In genomic region chr2:163692873-163693612, GRCm38 (mm10) we compare ENCODE assay signal across 8 mouse cellular contexts. TPM values are rescaled to one million over a fixed set of nuclear protein-coding genes. Genes with fewer than 3 reads are reported as not detected.
A peak's percentile ranks its signal among the peaks of the same experiment; 100 is the strongest.
DNase-seq lines count a peak whose midpoint lies in the region; ATAC-seq lines count a peak whose summit lies in the region.

No protein-coding gene starts in this region.

- no peak overlapping the region for H3K4me2 ChIP-seq in forebrain, embryonic 12.5 days
- H3K4me2 ChIP-seq in forebrain, embryonic 15.5 days (replicated peaks): no peak overlapping the region
- no peak overlapping the region for H3K4me2 ChIP-seq in lung, embryonic 15.5 days
- no peak overlapping the region for H3K4me2 ChIP-seq in intestine, embryonic 16.5 days (ENCODE audit: low read depth, low read length)
- H3K4me2 ChIP-seq in neural tube, embryonic 15.5 days: no peak overlapping the region

- 0 out of 2 replicates have a peak overlapping the region, but pooled peaks have one; percentile 42 for H3K27ac ChIP-seq in forebrain, embryonic 12.5 days
- H3K27ac ChIP-seq in forebrain, embryonic 15.5 days (replicated peaks): no peak overlapping the region
- peak overlapping the region; percentile 80 for H3K27ac ChIP-seq in lung, embryonic 15.5 days
- peak overlapping the region; percentile 61 for H3K27ac ChIP-seq in intestine, embryonic 16.5 days (ENCODE audit: low read length)
- H3K27ac ChIP-seq in neural tube, embryonic 15.5 days (replicated peaks): peak overlapping the region; percentile 63; the same call in 1 of the 2 replicates

- H3K4me3 ChIP-seq in forebrain, embryonic 12.5 days (replicated peaks): no peak overlapping the region
- H3K4me3 ChIP-seq in forebrain, embryonic 15.5 days: no peak overlapping the region
- no peak overlapping the region for H3K4me3 ChIP-seq in lung, embryonic 15.5 days
- H3K4me3 ChIP-seq in intestine, embryonic 16.5 days (ENCODE audit: low read length): no peak overlapping the region
- H3K4me3 ChIP-seq in neural tube, embryonic 15.5 days (replicated peaks): no peak overlapping the region

- peaks cover 41% of the 10 kb centered on the region for H3K4me1 ChIP-seq in forebrain, embryonic 12.5 days
- peaks cover 2% of the 10 kb centered on the region; the same call in 1 of the 2 replicates for H3K4me1 ChIP-seq in forebrain, embryonic 15.5 days
- peaks cover 46% of the 10 kb centered on the region for H3K4me1 ChIP-seq in lung, embryonic 15.5 days
- peaks cover 29% of the 10 kb centered on the region for H3K4me1 ChIP-seq in intestine, embryonic 16.5 days (ENCODE audit: control insufficient read depth, insufficient read depth, low read length)
- H3K4me1 ChIP-seq in neural tube, embryonic 15.5 days: peaks cover 38% of the 10 kb centered on the region

- no peak for DNase-seq in lung, postnatal 36 days
- no peak for DNase-seq in thymus, postnatal 36 days

- 86% methylated on average over 3 of the region's 3 CpGs for WGBS in forebrain, embryonic 12.5 days
- 84% methylated on average over 3 of the region's 3 CpGs for WGBS in forebrain, embryonic 15.5 days
- WGBS in lung, embryonic 15.5 days: 63% methylated on average over 3 of the region's 3 CpGs
- WGBS in intestine, embryonic 16.5 days: 63% methylated on average over 3 of the region's 3 CpGs
- 57% methylated on average over 3 of the region's 3 CpGs for WGBS in neural tube, embryonic 15.5 days

- ATAC-seq in forebrain, embryonic 12.5 days (ENCODE audit: low FRiP score): no peak
- ATAC-seq in forebrain, embryonic 15.5 days (replicated peaks): no peak
- 0 out of 2 replicates have a peak, but pooled peaks have one; percentile 12 for ATAC-seq in lung, embryonic 15.5 days (ENCODE audit: borderline replicate concordance, extremely low read depth, low FRiP score, low TSS enrichment)
- ATAC-seq in intestine, embryonic 16.5 days: no peak
- no peak for ATAC-seq in neural tube, embryonic 15.5 days (ENCODE audit: low FRiP score)
- ATAC-seq in monocyte, adult 5-6 weeks (replicated peaks; ENCODE audit: insufficient number of reproducible peaks, low FRiP score, low TSS enrichment, poor library complexity, severe bottlenecking): no peak

- no peak overlapping the region for H3K9ac ChIP-seq in forebrain, embryonic 12.5 days
- H3K9ac ChIP-seq in forebrain, embryonic 15.5 days (replicated peaks): no peak overlapping the region
- H3K9ac ChIP-seq in lung, embryonic 15.5 days: no peak overlapping the region
- peak overlapping the region; percentile 50; the same call in 1 of the 2 replicates for H3K9ac ChIP-seq in intestine, embryonic 16.5 days (ENCODE audit: low read depth, low read length)
- H3K9ac ChIP-seq in neural tube, embryonic 15.5 days (replicated peaks): no peak overlapping the region

- no peaks in the 10 kb centered on the region for H3K36me3 ChIP-seq in forebrain, embryonic 12.5 days (replicated peaks)
- no peaks in the 10 kb centered on the region for H3K36me3 ChIP-seq in forebrain, embryonic 15.5 days
- H3K36me3 ChIP-seq in lung, embryonic 15.5 days: no peaks in the 10 kb centered on the region
- H3K36me3 ChIP-seq in intestine, embryonic 16.5 days (ENCODE audit: control insufficient read depth, insufficient read depth, low read length): no peaks in the 10 kb centered on the region
- H3K36me3 ChIP-seq in neural tube, embryonic 15.5 days: no peaks in the 10 kb centered on the region

- no peaks in the 10 kb centered on the region for H3K9me3 ChIP-seq in forebrain, embryonic 12.5 days
- no peaks in the 10 kb centered on the region for H3K9me3 ChIP-seq in forebrain, embryonic 15.5 days
- no peaks in the 10 kb centered on the region for H3K9me3 ChIP-seq in lung, embryonic 15.5 days
- H3K9me3 ChIP-seq in intestine, embryonic 16.5 days (ENCODE audit: control insufficient read depth, low read length): no peaks in the 10 kb centered on the region
- H3K9me3 ChIP-seq in neural tube, embryonic 15.5 days (replicated peaks): no peaks in the 10 kb centered on the region

- H3K27me3 ChIP-seq in forebrain, embryonic 12.5 days: no peaks in the 10 kb centered on the region
- H3K27me3 ChIP-seq in forebrain, embryonic 15.5 days: no peaks in the 10 kb centered on the region
- H3K27me3 ChIP-seq in lung, embryonic 15.5 days: no peaks in the 10 kb centered on the region
- H3K27me3 ChIP-seq in intestine, embryonic 16.5 days (replicated peaks; ENCODE audit: control insufficient read depth, insufficient read depth, low read length): no peaks in the 10 kb centered on the region
- H3K27me3 ChIP-seq in neural tube, embryonic 15.5 days (replicated peaks): no peaks in the 10 kb centered on the region

RNA-seq across cellular contexts. Expression of gene Pkig, which starts 34.9 kb away (rescaled TPM):
- polyA plus RNA-seq in forebrain, embryonic 12.5 days (2016; fragmentation: Nextera tagmentation; extraction: Ambion mirVana): 156 and 158 TPM in 2 replicates
- 157 and 165 TPM in 2 replicates for polyA plus RNA-seq in forebrain, embryonic 15.5 days (2015; fragmentation: Nextera tagmentation; extraction: Ambion mirVana)
- 134 TPM in 2 replicates for polyA plus RNA-seq in lung, embryonic 15.5 days (2015; fragmentation: Nextera tagmentation; extraction: Ambion mirVana)
- 115 and 122 TPM in 2 replicates for polyA plus RNA-seq in intestine, embryonic 16.5 days (2015; fragmentation: Nextera tagmentation; extraction: Ambion mirVana)
- polyA plus RNA-seq in neural tube, embryonic 15.5 days (2015; fragmentation: Nextera tagmentation; extraction: Ambion mirVana): 107 and 110 TPM in 2 replicates
- total RNA-seq in monocyte, adult 5-6 weeks (2017): 35.5 to 40.2 TPM (median 39.7 TPM) in 3 replicates

RNA-seq across cellular contexts. Expression of gene Serinc3, which starts 48.1 kb away (rescaled TPM):
- polyA plus RNA-seq in forebrain, embryonic 12.5 days (2016; fragmentation: Nextera tagmentation; extraction: Ambion mirVana): 32.1 and 36.1 TPM in 2 replicates
- 27.9 and 28.8 TPM in 2 replicates for polyA plus RNA-seq in forebrain, embryonic 15.5 days (2015; fragmentation: Nextera tagmentation; extraction: Ambion mirVana)
- 55.8 and 59.1 TPM in 2 replicates for polyA plus RNA-seq in lung, embryonic 15.5 days (2015; fragmentation: Nextera tagmentation; extraction: Ambion mirVana)
- polyA plus RNA-seq in intestine, embryonic 16.5 days (2015; fragmentation: Nextera tagmentation; extraction: Ambion mirVana): 55.4 and 57.1 TPM in 2 replicates
- polyA plus RNA-seq in neural tube, embryonic 15.5 days (2015; fragmentation: Nextera tagmentation; extraction: Ambion mirVana): 33.6 and 41.2 TPM in 2 replicates
- 811 to 879 TPM (median 868 TPM) in 3 replicates for total RNA-seq in monocyte, adult 5-6 weeks (2017)

RNA-seq across cellular contexts. Expression of gene Ada, which starts 57.0 kb away (rescaled TPM):
- polyA plus RNA-seq in forebrain, embryonic 12.5 days (2016; fragmentation: Nextera tagmentation; extraction: Ambion mirVana): 7.3 and 7.9 TPM in 2 replicates
- polyA plus RNA-seq in forebrain, embryonic 15.5 days (2015; fragmentation: Nextera tagmentation; extraction: Ambion mirVana): 4.0 and 4.8 TPM in 2 replicates
- polyA plus RNA-seq in lung, embryonic 15.5 days (2015; fragmentation: Nextera tagmentation; extraction: Ambion mirVana): 9.4 and 11.4 TPM in 2 replicates
- polyA plus RNA-seq in intestine, embryonic 16.5 days (2015; fragmentation: Nextera tagmentation; extraction: Ambion mirVana): 5.8 and 7.4 TPM in 2 replicates
- 4.2 and 10.1 TPM in 2 replicates for polyA plus RNA-seq in neural tube, embryonic 15.5 days (2015; fragmentation: Nextera tagmentation; extraction: Ambion mirVana)
- total RNA-seq in monocyte, adult 5-6 weeks (2017): 2.3 to 4.2 TPM (median 3.8 TPM) in 3 replicates
